Mouse (Mus musculus) testis, postnatal 14 days (tissue): Measurements from ENCODE around the gene Tns3.

Source experiments
- DNase-seq: peaks from one replicate; pipeline ENCODE4 v3.0.0; 2021; ENCODE audit warnings: low spot score

Tns3 gene

GRCm38 (mm10) chr11:8472439-8472838, 191.9 kb downstream of the Tns3 start:
- DNase-seq, result no peak

GRCm38 (mm10) chr11:8471535-8471934, 192.8 kb downstream of the Tns3 start:
- no peak for DNase-seq

GRCm38 (mm10) chr11:8469537-8469936, 194.8 kb downstream of the Tns3 start:
- no peak for DNase-seq

DNA sequence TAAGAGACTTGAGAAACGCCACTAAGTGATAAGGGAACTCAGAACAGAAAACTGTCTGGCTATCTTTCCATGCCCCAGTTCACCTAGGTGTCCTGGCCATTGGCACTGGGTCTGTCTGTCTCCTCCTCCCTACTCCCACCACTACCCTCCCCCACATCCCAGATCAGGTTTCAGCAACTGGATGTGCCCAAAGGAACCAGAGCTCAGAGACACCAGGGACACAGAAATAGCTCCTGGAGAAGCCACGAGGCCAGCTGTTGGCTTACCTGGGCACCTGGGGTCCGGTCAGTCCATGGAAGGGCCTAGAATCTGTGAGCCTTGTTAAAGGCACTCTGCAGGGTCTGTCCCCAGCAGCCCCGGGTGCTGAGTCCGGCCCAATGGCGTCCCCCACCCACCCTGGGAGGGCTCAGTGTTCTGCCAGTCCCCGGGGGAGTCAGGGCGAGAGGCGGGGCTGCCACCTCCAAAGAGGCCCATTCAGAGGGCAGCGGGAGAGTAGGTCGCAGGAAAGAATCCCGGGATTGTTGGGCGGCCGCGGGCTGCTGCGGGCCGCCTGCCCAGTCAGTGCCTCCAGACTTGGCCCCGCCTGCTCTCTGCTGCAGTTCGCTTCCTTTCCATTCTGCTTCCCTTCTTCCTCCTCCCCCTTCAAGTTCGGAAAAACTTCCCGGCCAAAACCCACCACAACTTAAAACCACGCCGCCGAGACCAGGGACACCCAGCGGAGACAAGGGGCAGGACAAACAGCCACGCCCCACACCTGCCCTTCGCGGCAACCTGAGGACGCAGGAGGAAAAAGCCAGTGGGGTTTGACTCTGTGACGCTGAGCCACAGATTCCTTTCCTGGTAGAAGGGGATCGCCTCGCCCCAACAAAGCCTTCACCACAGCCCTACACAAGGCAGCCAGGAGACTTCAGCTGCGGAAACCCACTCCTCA, 195.9 kb downstream of the Tns3 start:
- DNase-seq, result peak; percentile 73

DNA sequence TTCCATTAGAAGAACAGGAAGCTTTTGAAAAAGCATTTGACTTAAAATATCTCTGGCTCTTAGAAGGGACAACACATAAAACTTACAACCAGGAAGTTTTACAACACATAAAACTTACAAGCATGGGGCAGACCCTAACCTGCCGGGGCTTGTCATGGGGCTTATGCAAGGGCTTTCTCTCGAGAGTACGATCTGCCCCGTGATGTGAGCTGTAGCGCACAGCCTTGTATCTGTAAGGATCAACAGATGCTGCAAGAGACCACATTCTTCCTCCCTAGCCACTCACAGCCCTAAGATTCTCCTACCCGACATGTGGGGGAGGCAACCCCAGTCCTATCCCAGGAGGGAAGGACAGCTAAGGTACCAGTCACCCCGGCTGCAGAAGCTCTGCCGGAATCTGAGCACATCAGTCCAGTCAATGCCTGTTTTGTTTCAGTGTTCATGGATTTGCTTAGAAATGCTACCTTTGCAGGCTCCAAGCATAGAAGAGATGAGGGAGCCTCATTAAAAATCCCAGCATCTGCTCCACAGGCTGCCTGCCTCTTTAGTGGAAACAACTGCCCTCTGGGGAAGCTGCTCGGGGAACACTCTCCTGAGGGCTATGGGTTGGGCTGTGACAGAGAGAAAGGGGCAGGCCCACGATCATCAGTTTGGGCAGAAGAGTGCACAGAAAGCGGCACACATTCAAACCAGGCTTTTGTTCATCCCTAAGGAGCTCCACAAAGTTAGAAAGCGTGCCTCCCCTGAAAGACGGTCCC, 196.8 kb downstream of the Tns3 start:
- no peak for DNase-seq

GRCm38 (mm10) chr11:8463866-8464265, 200.5 kb downstream of the Tns3 start:
- no peak for DNase-seq

DNA sequence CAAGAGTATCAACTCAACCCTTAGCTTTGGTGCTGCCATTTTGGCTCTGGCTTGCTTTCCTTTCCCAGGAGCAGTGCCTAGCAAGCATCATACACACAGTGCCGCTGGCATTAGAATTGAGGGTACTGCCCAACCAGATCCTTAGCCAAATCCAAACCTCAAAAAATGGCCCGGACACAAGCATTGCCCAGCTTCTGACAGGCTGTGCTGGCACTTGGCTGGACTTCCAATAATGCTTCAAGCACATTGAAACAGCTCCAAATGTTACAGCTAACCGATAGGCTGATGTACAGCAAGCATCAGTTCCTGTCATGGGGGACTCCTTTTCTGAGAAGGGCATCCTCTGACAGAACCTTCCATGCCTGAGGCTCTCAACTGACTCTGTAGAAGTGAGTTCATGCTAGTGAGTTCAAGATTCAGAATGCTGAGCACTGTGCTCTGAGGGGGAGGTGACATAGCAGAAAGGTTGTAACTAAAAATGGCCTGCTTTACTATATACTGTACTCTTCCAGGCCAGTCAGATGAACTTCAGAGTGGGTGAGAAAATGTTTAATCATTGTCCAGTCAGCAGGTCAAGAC, 201.4 kb downstream of the Tns3 start:
- no peak for DNase-seq

DNA sequence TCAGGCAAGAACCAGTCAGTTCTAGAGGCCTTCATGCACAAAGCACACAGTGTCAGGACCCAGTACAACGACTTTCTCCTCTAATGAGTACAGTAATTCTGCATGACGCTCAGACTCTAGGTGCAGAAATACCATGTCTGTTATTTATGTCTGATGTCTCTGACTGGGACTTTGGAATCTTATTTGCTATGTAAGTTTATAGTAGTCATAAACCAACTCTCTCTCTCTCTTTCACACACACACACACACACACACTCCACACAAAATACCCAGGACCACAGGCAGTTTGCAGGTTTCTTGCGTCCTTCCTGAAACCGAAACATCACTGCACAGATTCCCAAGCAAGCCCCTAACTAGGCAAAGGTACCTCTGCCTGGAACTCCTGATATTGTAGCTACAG, 203.5 kb downstream of the Tns3 start:
- DNase-seq, result no peak

DNA sequence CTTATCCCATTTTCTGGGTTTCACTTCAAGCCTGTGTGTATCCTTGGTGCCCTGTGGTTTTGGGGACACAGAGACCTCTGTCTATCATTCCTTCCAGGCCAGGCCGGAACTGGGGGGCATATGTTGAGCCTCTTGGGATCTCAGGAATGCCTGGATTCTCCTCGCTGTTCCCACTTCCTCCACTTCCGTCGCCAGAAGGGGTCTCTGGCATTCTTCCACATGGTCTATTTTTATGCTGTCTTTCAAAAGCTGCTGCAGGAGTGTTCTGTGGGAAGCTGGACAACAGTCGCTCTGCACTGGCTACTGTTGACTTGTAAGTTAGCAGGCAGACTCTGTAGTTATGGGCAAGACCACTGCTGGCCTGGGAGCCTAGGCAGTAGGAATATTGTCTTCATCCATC, 206.4 kb downstream of the Tns3 start:
- no peak for DNase-seq

- DNase-seq, result peak; percentile 46
Observed at GRCm38 (mm10) chr11:8456586-8457285, 207.6 kb downstream of the Tns3 start.

DNA sequence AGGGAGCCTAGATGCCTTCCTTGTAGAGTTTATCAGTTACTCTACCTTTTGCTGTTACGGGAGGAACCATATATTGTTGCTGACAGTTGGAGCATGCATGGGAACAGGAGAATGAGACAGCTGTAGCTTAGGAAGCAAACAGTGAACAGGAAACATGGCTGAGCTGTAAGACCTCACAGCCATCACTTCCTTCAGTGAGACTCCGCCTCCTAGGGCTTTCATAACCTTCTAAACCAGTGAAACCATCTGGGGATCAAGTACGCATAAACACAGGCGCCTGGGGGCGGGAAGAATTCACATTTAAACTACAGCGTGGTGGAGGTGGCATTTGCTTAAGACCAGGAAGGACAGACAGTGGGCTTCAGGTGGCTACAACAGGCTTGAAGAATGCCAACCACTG, 208.7 kb downstream of the Tns3 start:
- no peak for DNase-seq

DNA sequence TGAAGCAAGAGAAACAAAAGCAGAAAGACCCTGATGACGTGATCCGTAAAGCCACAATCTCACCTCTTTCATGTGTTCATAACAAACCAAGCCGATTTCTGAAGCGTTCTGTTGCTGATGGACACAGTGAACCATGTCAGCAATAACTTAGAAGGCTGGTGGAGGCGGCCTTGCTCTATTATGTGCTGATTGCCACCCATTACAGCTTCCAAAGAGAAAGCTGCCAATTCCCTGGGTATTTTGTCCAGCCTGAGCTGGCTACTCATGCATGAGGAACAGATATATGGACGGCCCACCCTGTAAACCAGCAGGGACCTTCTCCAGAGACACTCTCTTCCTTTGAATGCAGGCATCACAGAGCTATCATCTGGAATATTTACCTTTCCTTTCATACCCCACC, 211.1 kb downstream of the Tns3 start:
- DNase-seq, result no peak

DNA sequence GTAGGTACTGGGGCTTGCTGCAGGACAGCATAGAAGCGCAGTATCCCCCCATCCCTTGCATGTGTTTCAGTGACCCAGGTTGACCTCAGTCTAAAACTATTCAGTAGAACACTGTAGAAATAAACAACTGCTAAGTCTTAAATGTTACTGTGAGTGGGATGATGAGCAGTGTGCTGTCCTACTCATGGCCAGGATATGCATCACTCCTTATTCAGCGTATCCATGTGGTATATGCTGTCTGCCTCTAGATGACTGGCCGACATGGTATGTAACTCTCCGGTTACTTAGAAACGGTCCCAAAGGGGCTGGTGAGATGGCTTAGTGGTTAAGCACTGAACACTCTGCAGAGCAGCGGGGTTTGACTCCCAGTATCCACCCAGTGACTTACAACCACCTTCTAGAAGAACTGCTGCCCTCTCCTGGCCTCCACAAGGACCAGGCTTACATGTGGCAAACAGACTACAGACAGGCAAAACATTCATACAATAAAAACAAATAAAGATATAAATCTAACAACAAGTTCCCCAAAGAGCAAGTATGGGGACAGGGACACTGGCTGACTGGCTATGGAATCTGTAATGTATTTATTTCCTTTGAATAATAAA, 212.6 kb downstream of the Tns3 start:
- no peak for DNase-seq

DNA sequence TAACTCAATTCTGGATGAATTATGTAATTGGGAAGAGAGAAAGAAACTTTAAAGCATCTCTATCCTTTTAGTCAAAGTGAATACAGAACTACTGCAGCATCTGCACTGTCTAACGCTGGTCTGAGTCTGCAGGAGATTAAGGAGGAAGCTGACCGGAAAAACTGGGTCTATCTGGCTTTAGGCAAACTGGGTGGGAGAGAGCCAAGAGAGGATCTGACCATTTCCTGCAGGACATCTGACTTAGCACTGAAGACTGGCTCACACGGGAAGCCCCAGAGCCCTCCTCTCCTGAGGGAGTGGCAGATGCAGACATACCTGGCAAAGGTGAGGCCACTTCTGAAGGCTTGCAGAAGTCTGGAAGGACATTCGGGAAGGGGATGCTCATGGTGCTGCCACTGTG, 213.8 kb downstream of the Tns3 start:
- DNase-seq, result no peak

- DNase-seq, result peak; percentile 75
Observed at GRCm38 (mm10) chr11:8445915-8446356, 218.4 kb downstream of the Tns3 start.

DNA sequence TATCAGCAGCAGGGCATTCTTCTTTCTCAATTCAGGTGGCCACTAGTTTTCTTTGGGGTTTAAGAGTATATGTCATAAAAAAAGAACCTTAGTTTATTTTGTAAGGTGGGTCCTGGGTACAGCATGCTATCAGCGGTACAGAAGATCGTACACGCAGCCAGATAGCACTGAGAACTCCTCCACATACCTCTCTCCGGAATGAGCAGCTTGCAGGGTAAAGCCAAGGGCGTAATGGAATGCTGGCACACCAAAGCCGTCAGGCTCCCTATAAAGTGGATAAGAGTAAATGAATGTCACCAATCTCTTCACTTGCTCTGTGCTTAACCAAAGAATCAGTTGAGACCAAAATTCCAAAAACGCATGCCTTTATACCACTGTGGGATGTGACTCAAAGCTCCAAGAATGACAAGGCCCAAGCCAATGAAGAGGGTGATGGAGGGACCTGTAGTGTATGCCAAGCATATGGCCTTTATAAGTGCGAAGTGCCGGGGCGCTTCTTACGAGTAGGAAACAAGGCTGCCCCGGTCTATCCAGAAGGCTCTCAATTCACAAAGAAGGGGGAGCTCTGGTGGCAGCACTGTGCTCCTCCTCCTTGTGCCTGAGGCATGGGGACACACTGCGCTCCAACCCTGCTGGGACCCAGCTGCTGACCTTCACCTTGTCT, 219.4 kb downstream of the Tns3 start:
- no peak for DNase-seq

- DNase-seq, result no peak
Observed at GRCm38 (mm10) chr11:8443539-8444292, 220.6 kb downstream of the Tns3 start.

DNA sequence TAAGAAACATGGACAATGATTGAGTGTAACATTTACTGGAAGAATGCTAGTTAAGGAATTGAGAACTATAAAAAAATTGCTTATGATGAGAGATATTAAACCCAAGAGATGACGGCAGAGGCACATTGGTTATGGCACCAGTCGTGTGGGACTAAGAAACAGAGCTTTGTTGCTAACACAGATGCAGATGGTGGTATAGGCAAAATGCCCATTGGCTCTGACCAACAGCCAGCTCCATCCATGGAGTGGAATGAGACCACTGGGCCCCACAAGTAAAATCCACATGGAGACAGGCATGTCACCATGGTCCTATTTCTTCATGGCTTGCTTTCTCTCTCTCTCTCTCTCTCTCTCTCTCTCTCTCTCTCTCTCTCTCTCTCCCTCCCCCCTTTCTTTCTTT, 223.6 kb downstream of the Tns3 start:
- no peak for DNase-seq

DNA sequence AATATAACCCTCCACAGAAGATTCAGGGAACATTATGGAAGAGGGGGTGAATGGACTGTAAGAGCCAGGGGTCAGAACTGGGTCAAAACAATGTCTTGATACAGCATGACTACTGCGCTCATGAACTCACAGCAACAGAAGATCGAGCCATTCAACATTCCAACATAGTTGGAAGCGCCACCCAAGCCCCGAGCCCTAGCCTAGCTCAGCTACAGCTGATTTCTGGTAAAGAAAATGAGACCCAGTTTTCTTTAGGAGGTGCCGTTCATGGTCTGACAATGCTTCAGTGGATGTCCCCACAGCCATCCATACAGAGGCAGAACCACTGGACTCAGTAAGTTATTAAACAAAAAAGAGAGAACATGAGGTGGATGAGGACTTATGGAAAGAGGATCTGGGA, 224.1 kb downstream of the Tns3 start:
- no peak for DNase-seq

GRCm38 (mm10) chr11:8439035-8439434, 225.3 kb downstream of the Tns3 start:
- no peak for DNase-seq
